Mouse (Mus musculus) embryonic facial prominence, embryonic 11.5 days (tissue): ENCODE data around the gene 4930453N24Rik. TPM values are rescaled to one million over a fixed set of nuclear protein-coding genes. Genes with fewer than 3 reads are reported as not detected.

Experiments
- ATAC-seq: fragments of 200-750 bp; cut with Nextera tagmentation; replicated peaks from 2 replicates; pipeline ENCODE4 v1.8.0; 2017; ENCODE audit warnings: low read depth; ENCODE audit not compliant: insufficient number of reproducible peaks, low FRiP score, low TSS enrichment
- DNase-seq: peaks from one replicate; pipeline ENCODE4 v3.0.0-alpha.2; 2015; ENCODE audit warnings: low spot score
- H3K27ac ChIP-seq: fragments of 300-500 bp; sonication (generic); replicated peaks from 2 replicates; pipeline ENCODE4 v1.5.1; 2014; ENCODE audit warnings: mild to moderate bottlenecking, low read depth, low read length, control low read depth
- H3K27me3 ChIP-seq: fragments of 300-500 bp; sonication (generic); 2 replicates; pipeline ENCODE4 v1.6.1; 2014; ENCODE audit warnings: mild to moderate bottlenecking, low read length, moderate library complexity, mixed read lengths; ENCODE audit not compliant: control insufficient read depth, insufficient read depth
- H3K36me3 ChIP-seq: fragments of 300-500 bp; sonication (generic); replicated peaks from 2 replicates; pipeline ENCODE4 v1.6.1; 2014; ENCODE audit warnings: low read depth, mild to moderate bottlenecking, low read length, moderate library complexity, mixed read lengths; ENCODE audit not compliant: control insufficient read depth, insufficient read depth
- H3K4me1 ChIP-seq: fragments of 300-500 bp; sonication (generic); 2 replicates; pipeline ENCODE4 v1.6.1; 2014; ENCODE audit warnings: low read length, mixed read lengths; ENCODE audit not compliant: control insufficient read depth, insufficient read depth
- H3K4me2 ChIP-seq: fragments of 300-500 bp; sonication (generic); 2 replicates; pipeline ENCODE4 v1.6.1; 2014; ENCODE audit warnings: low read depth, mild to moderate bottlenecking, control low read depth, low read length, moderate library complexity
- H3K4me3 ChIP-seq: fragments of 300-500 bp; sonication (generic); 2 replicates; pipeline ENCODE4 v1.5.1; 2014; ENCODE audit warnings: low read depth, low read length, control low read depth
- H3K9ac ChIP-seq: fragments of 300-500 bp; sonication (generic); replicated peaks from 2 replicates; pipeline ENCODE4 v1.6.1; 2014; ENCODE audit warnings: mild to moderate bottlenecking, control low read depth, low read length
- H3K9me3 ChIP-seq: fragments of 300-500 bp; sonication (generic); replicated peaks from 2 replicates; pipeline ENCODE4 v1.6.1; 2016; ENCODE audit warnings: mild to moderate bottlenecking, low read length, inconsistent platforms, mixed read lengths; ENCODE audit not compliant: control insufficient read depth
- WGBS: fragments of 180-500 bp; shearing (Covaris S2); extraction: QIAGEN DNeasy Blood & Tissue Kit; methylation state at CpG from one replicate; pipeline ENCODE4 v1.1.7; 2014; 5-methylcytosine and 5-hydroxymethylcytosine counted together
- polyA plus RNA-seq: library from polyadenylated mRNA; unstranded; fragments of >200 nt; fragmentation: Nextera tagmentation; extraction: Ambion mirVana; gene quantifications from 2 replicates; pipeline ENCODE4 v1.2.1, GENCODE M21; 2014

The 4930453N24Rik gene
- polyA plus RNA-seq, 1 experiment from 2014 or later, result 38.1 TPM

DNA sequence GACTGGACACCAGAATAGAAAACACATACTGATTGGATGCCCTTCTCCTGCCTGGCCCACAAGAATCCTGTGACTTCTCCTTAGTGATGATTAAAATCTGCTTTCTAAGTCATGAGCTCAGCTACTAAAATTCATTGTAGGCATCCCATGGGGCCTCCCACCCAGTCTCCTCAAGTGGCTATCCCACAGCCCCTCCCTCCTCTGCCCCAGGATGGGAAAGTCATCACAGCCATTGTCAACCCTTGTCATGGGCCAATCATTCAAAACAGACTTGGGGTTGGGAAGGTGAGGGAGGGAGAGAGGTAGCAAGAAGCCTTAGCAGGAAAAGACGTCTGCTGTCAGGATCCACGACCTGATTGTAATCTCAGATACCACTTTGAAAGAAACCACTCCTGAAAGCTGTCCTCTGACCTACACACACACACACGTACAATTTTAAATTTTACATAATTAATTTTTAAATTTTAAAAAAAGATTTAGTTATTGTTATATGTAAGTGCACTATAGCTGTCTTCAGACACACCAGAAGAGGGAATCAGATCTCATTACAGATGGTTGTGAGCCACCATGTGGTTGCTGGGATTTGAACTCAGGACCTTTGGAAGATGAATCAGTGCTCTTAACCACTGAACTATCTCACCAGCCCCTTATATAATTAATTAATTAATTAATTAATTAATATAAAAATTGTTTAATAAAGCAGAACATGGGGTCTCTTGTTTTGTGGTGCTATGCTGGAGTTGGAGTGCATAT, 16.8 kb downstream of the 4930453N24Rik start:
- Histone ChIP-seq H3K4me3 (no peak overlapping the region), H3K4me1 (no peaks in the 10 kb centered on the region), H3K4me2 (no peak overlapping the region), H3K27ac (no peak overlapping the region), H3K36me3 (no peaks in the 10 kb centered on the region), H3K9ac (no peak overlapping the region), H3K9me3 (no peaks in the 10 kb centered on the region), H3K27me3 (no peaks in the 10 kb centered on the region)
- ATAC-seq (no peak), DNase-seq (no peak)
- WGBS, result 58% methylated on average over 3 of the region's 3 CpGs

DNA sequence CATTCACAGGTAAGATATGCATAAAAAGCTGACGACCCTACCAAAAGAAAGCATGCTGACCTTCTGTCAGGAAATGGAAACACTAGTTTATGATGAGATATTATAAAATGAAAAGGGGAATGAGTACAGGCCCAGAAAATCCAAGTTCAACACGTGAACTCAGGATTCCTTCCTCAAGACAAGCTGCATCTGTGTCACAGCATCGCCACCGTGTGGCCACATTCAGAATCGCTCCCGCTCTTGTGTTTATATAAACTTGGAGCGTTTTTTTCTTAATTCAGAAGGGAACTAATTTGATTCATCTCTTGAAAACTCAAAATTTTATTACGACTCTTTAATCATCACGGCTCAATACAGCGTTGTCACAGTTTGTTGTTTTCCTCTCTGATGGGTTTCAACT, 22.7 kb downstream of the 4930453N24Rik start:
- ATAC-seq (no peak), DNase-seq (peak; percentile 89)
- no peak overlapping the region for H3K4me3 ChIP-seq
- H3K9ac ChIP-seq, result no peak overlapping the region
- no peak overlapping the region for H3K27ac ChIP-seq
- H3K27me3 ChIP-seq, result no peaks in the 10 kb centered on the region
- H3K4me1 ChIP-seq, result no peaks in the 10 kb centered on the region
- H3K9me3 ChIP-seq, result no peaks in the 10 kb centered on the region
- H3K4me2 ChIP-seq, result no peak overlapping the region
- WGBS, result 9% methylated on average over 10 of the region's 10 CpGs
- no peaks in the 10 kb centered on the region for H3K36me3 ChIP-seq

DNA sequence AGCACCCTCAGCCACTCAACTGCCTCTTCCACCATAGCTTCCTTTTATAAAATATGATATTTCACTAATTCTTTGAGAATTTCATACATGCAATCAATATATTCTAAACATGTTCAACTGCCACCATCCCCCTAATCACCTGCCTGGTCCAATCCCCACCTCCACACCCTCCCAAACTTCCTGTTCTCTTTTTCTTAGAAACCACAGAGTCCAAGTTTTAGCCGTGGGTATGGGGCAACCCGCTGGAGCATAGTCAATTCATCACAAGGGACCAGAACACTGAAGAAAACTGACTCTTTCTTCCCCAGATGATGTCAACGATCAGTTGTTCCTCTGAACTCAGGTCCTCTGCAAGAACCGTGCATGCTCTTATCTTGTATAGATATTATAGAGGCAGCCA, 25.9 kb downstream of the 4930453N24Rik start:
- H3K4me1 ChIP-seq, result no peaks in the 10 kb centered on the region
- 84% methylated on average over 4 of the region's 4 CpGs for WGBS
- no peak for ATAC-seq
- no peak for DNase-seq
- H3K4me2 ChIP-seq, result no peak overlapping the region
- no peaks in the 10 kb centered on the region for H3K27me3 ChIP-seq
- H3K9me3 ChIP-seq, result no peaks in the 10 kb centered on the region
- H3K27ac ChIP-seq, result no peak overlapping the region
- H3K36me3 ChIP-seq, result no peaks in the 10 kb centered on the region
- no peak overlapping the region for H3K4me3 ChIP-seq
- H3K9ac ChIP-seq, result no peak overlapping the region

DNA sequence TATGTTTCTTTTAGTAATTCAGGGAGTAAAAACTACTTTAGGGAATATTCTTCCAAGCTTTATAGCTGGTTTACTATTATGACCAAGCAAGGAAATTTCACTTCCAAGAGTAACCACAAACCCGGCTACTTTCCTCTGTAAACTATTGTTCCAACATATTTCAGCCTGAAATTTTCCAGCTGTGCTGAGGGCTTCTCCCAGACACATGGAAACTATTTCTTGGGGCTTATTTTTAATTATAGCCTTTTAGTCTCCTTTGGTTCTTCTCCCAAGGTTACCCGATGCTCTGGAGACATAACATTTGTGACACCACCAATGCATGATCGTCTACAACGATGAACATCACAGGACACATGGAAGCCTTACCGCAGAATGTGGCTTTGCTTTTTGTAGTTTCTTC, 33.7 kb downstream of the 4930453N24Rik start:
- H3K4me3 ChIP-seq, result no peak overlapping the region
- no peak overlapping the region for H3K4me2 ChIP-seq
- H3K36me3 ChIP-seq, result no peaks in the 10 kb centered on the region
- DNase-seq (peak; percentile 64), ATAC-seq (no peak)
- H3K27ac ChIP-seq, result no peak overlapping the region
- no peaks in the 10 kb centered on the region for H3K9me3 ChIP-seq
- no peak overlapping the region for H3K9ac ChIP-seq
- WGBS, result 53% methylated on average over 5 of the region's 5 CpGs
- no peaks in the 10 kb centered on the region for H3K27me3 ChIP-seq
- no peaks in the 10 kb centered on the region for H3K4me1 ChIP-seq

DNA sequence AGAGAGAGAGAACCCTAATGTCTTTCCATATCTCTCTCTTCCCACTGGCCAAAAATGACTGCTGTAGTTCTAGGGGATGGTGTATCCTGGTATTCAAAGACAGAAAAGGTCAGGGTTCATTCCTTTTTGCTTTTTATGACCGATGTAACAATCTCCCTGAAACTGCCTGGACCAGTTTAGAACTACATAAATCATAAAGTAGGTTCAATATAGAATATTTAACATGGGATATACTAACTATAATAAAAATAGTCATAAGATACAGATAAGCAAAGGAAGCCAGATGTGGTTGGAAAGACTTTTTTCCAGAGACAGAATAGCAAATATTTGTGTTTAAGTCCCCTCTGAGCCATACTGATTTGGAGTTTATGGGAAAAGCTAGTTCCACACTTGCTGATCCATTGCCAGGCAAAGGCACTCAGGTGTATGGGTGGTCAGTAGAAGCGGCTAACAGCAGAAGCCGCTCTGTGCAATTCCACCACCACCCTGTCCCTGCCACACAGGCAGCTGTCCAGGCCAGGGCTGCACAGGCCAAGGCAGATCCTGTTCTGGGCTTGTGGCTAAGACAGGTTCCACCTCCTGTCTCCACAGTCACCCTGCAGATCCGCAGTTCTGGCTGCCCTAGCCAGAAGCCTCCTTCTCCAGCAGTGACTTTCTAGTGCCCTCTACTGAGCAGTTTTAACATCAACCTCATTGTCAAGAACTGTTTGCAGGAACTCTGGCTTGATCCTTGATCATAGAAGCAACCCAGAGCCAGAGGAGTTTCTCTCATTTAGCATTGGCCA, 47.5 kb downstream of the 4930453N24Rik start:
- WGBS, result 52% methylated on average over 4 of the region's 4 CpGs
- Histone ChIP-seq H3K4me3 (no peak overlapping the region), H3K27me3 (no peaks in the 10 kb centered on the region), H3K9me3 (no peaks in the 10 kb centered on the region), H3K4me2 (no peak overlapping the region), H3K27ac (no peak overlapping the region), H3K36me3 (no peaks in the 10 kb centered on the region), H3K9ac (no peak overlapping the region), H3K4me1 (no peaks in the 10 kb centered on the region)
- ATAC-seq, result peak; percentile 88
- peak; percentile 81 for DNase-seq

DNA sequence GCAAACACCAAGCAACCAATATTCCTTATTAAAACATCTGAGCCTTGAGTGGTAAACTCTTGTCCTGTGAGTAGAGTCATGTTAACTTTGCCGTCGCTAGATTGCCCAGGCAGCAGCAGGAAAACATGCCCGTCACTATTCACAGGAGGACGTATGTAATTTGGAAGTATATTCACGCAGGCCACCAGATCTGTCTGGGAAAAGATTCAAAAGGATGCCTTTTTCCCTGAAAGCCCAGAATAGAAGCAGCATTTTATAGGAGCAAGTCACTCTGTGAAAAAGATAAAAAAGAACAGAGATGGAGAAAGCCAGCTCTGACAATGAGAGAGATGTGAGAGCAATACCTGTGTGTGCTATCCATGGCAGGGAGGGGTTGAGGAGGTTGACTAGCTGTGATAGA, 49.4 kb downstream of the 4930453N24Rik start:
- no peaks in the 10 kb centered on the region for H3K4me1 ChIP-seq
- no peak overlapping the region for H3K4me2 ChIP-seq
- H3K27ac ChIP-seq, result no peak overlapping the region
- H3K9me3 ChIP-seq, result no peaks in the 10 kb centered on the region
- H3K36me3 ChIP-seq, result no peaks in the 10 kb centered on the region
- ATAC-seq (no peak), DNase-seq (no peak)
- H3K9ac ChIP-seq, result no peak overlapping the region
- 73% methylated on average over 5 of the region's 5 CpGs for WGBS
- H3K27me3 ChIP-seq, result no peaks in the 10 kb centered on the region
- no peak overlapping the region for H3K4me3 ChIP-seq

DNA sequence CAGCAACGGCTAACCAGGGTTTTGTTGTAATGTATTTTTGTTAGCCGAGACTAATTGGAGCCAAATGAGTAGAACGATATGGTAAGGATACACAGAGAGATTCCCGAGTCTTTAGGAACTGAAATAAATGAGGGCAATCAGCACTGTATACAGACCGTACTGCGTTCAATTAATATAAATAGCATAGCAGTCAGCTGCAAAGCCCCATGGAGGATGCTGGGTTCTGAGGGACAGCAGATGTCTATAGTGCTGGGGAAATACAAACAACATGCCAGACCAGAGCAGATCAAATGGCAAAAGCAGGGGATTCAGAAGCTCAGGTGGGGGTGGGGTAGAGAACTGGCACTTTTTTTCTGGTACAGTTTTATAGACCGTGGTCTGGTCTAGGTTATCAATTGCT, 51.9 kb downstream of the 4930453N24Rik start:
- H3K9ac ChIP-seq, result no peak overlapping the region
- ATAC-seq (peak; percentile 85), DNase-seq (peak; percentile 60)
- H3K27ac ChIP-seq, result no peak overlapping the region
- H3K27me3 ChIP-seq, result no peaks in the 10 kb centered on the region
- H3K9me3 ChIP-seq, result no peaks in the 10 kb centered on the region
- no peak overlapping the region for H3K4me2 ChIP-seq
- H3K36me3 ChIP-seq, result no peaks in the 10 kb centered on the region
- H3K4me1 ChIP-seq, result no peaks in the 10 kb centered on the region
- WGBS, result 35% methylated on average over 7 of the region's 7 CpGs
- no peak overlapping the region for H3K4me3 ChIP-seq

DNA sequence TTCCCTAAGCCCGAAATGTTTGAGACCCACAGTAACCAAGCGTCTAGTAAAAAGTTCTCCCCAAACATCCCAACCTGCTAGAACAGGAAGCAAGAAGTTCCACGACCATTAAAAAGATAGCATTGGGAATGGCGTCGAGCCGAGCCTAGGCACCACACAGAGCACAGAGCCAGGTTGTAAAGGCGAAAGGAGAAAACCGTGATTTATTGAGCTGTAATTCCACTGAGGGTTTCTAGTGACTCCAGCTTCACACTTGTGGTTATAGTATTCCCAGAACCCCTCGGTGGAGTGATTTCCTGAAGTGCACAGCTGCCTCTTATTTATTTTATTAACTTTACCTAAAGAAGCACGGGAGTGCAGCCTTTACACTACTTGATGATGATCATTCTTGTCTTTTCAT, 53.1 kb downstream of the 4930453N24Rik start:
- Histone ChIP-seq H3K36me3 (no peaks in the 10 kb centered on the region), H3K4me1 (no peaks in the 10 kb centered on the region; the same call in 1 of the 2 replicates), H3K27ac (no peak overlapping the region), H3K27me3 (no peaks in the 10 kb centered on the region), H3K9ac (no peak overlapping the region), H3K4me3 (no peak overlapping the region), H3K4me2 (no peak overlapping the region), H3K9me3 (no peaks in the 10 kb centered on the region)
- 60% methylated on average over 10 of the region's 10 CpGs for WGBS
- DNase-seq (no peak), ATAC-seq (no peak)
